Mouse (Mus musculus): ENCODE measurements around the gene Ncaph.

DNA sequence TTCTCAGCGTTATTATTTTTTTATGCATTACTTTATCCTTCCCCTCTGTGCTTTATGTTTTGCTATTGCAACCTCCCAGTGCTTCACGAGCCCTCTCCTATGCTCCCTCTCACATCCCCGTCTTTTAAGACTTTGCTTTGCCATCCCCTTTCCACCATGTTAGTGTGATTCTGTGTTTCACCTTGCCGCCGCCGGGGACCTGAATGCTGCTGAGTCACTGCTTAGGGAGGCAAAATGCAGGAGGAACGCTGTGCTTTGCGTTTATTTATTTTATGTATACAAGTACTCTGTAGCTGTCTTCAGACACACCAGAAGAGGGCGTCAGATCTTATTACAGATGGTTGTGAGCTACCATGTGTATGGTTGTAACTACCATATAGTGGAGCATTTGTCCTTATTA lies 56.1 kb downstream of the Ncaph start:
- TF ChIP-seq E2F4 (IDR thresholded peaks at IDR 0.05; ENCODE audit: borderline replicate concordance, low read depth, low read length) (no peak), POLR2A (IDR thresholded peaks at IDR 0.05; ENCODE audit: control insufficient read depth in 1 of 2, insufficient read depth in 1 of 2, low read depth in 1 of 2, low read length in 2 of 2, poor library complexity in 1 of 2) (no peak), HCFC1 (IDR thresholded peaks at IDR 0.05; ENCODE audit: low read depth, low read length) (no peak), CTCF (IDR thresholded peaks at IDR 0.05 in 2 of 3, conservative IDR thresholded peaks at IDR 0.05 in 1 of 3; ENCODE audit: control insufficient read depth in 1 of 3, insufficient read depth in 1 of 3, low read depth in 2 of 3, low read length in 3 of 3, poor library complexity in 1 of 3, severe bottlenecking in 1 of 3) (no peak), ZKSCAN1 (IDR thresholded peaks at IDR 0.05; ENCODE audit: low read depth, low read length) (no peak), SIN3A (IDR thresholded peaks at IDR 0.05; ENCODE audit: low read length) (no peak), EP300 (IDR thresholded peaks at IDR 0.05; ENCODE audit: low read depth in 1 of 2, low read length in 2 of 2) (no peak), GATA1 (IDR thresholded peaks at IDR 0.05; ENCODE audit: low read depth, low read length) (no peak), MXI1 (IDR thresholded peaks at IDR 0.05; ENCODE audit: low read depth, low read length) (no peak), ELF1 (IDR thresholded peaks at IDR 0.05; ENCODE audit: low read depth, low read length) (no peak), POLR2AphosphoS2 (IDR thresholded peaks at IDR 0.05; ENCODE audit: low read length) (no peak), USF2 (IDR thresholded peaks at IDR 0.05; ENCODE audit: borderline replicate concordance in 1 of 2, insufficient read depth in 1 of 2, low read depth in 1 of 2, low read length in 2 of 2) (no peak), JUND (IDR thresholded peaks at IDR 0.05; ENCODE audit: low read depth, low read length) (no peak), ZMIZ1 (IDR thresholded peaks at IDR 0.05; ENCODE audit: low read depth, low read length) (no peak)

Data from MEL (cell line).